Mouse (Mus musculus): ENCODE results near the gene Parva. TPM values are rescaled to one million over a fixed set of nuclear protein-coding genes. Genes with fewer than 3 reads are reported as not detected.
A peak's percentile ranks its signal among the peaks of the same experiment; 100 is the strongest.

Gene Parva
- total RNA-seq (2015) (not detected in 2 replicates), total RNA-seq (2017) (not detected in 2 replicates)

GRCm38 (mm10) chr7:112427357-112428157 is at the start of gene Parva:
Gene Parva, plus strand, starts transcription at chr7:112427505.
- ATAC-seq (replicated peaks; ENCODE audit: poor library complexity), result no peak

DNA sequence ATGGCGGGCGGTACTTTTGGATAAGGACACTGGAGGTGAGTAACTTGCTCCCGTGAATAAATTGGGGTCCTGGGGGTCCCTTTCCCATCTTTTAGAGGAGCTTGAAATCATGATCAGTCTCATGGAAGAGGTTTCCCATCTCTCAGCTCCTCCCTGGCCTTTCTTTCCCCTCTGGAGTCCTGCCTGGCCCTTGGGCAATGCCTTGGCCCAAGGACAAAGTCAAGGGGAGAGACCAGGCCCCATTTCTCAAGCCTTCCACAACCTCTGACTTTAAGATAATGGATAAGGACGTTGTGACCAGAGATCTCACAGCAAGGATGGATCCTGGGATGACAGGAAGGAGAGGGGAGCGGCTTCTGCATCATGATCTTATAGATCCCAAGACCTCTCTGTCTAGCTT is 49.2 kb upstream of the Parva start:
- ATAC-seq (replicated peaks; ENCODE audit: poor library complexity), result no peak

DNA sequence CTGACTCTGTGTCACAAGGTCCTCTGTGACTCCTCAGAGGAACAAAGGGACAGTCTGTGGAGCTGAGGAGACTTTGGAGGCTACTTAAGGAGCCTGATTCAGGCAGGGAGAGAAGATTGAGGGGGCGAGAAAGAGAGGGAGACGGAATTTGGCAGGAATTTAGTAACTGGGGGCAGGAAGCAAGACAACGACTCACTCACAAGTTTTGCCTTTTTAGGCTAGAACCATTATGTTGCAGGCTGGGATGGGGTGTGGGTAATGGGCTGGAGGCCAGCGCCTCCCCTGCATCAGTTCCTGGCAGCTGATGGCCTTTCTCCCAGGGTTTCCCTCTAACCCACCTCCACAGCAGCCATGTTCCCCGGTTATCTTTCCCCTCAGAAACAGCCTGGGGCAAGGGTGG is 48.8 kb upstream of the Parva start:
- no peak for ATAC-seq (replicated peaks; ENCODE audit: poor library complexity)

GRCm38 (mm10) chr7:112386521-112386920 is 40.8 kb upstream of the Parva start:
- ATAC-seq (replicated peaks; ENCODE audit: poor library complexity), result no peak

DNA sequence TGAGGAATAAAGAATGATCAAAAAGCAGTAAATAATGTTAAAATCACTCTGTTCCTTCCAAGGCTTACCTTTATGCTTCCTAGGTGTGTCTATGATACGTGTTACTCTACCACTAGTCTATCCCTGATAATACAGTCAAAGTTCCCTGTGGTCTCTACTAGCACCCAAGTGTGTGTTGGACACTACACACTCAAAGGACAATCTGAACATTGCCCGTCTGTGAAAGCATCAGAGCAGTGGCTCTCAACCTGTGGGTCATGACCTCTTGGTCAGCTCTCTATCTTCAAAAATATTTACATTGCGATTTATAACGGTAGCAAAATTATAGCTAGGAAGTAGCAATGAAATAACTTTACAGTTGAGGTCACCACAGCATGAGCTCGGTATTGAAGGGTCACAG is 39.4 kb upstream of the Parva start:
- ATAC-seq (replicated peaks; ENCODE audit: poor library complexity), result no peak

- no peak for ATAC-seq (replicated peaks; ENCODE audit: poor library complexity)
Observed at GRCm38 (mm10) chr7:112388363-112388875, 38.9 kb upstream of the Parva start.

DNA sequence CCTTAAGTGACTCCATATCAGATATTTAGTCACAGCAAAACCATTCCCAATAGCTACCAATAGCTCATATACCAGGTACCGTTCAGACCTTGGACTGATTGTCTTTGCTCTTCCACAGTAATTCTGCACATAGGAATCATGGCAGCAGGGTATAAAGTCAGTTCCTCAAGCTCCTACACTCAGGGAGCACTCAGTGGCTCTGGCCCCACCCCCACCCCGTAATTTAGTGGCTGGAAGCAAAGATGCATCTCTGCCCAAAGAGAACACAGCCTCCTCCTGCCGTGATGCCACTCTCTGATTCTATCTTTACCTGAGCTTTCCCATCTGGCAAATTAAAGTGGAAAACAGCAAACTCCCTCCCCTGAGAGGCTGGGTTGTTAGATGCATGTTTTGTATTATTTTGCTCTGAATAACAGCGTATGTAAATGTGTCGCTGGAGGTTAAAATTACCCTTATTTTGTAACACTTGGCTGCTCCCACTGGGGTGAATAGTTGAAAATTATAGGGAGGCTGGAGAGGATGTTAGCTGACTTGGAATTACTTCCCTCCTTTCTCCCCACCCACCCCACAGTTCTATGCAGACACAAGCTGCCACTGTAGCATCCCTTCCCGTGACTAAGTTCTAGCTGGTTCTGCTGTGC is 37.6 kb upstream of the Parva start:
- no peak for ATAC-seq (replicated peaks; ENCODE audit: poor library complexity)

- ATAC-seq (replicated peaks; ENCODE audit: poor library complexity), result no peak
Observed at GRCm38 (mm10) chr7:112390252-112390936, 36.9 kb upstream of the Parva start.

DNA sequence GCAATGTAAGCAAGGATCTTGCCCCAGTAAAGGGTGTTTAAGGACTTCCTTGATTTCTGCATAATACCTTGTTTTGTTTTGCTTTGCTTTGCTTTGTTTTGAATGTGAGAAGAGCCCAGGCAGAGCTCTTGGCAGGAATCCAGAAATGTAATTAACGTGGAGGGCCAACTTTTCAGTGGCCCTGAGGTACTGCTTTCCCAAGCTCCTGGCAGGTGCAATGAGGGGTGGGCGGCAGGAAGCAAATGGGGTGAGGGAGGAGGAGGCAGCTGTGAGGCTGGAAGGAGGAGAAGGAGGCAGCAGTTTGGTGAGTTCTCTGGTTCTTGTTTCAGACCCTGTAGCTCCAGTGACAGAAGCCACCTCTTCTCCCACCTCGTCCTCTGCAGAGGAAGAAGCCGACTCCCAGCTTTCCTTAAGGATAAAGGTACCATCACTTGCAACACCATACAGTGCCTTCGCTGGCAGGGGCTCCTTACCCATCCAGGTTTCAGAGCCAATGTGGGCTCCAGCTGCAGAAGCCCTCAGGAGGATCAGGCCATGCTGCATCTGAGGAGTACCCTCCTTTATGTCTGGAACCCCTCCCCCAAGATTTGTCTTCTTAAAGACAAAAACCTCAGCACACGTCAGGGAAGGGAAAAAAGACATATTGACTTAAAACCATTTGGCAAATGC is 36.2 kb upstream of the Parva start:
- no peak for ATAC-seq (replicated peaks; ENCODE audit: poor library complexity)

DNA sequence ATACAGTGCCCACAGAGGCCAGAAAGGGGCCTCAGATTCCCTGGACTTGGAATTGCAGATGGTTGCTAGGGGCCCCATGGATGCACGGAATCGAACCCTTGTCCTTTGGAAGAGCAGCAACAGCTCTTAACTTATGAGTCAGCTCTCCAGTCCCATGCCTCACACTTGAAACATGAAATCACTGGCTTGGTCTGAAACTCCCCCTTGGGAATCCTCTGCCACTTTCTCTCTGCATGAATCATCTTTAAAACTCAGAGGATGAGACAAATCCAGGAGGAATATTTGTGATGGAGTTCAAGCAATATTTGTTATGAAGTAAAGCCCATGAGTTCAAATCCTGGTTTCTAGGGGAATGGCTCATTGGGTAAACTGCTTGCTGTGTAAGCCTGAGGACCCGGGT is 29.5 kb upstream of the Parva start:
- no peak for ATAC-seq (replicated peaks; ENCODE audit: poor library complexity)

GRCm38 (mm10) chr7:112399425-112400170 is 27.7 kb upstream of the Parva start:
- no peak for ATAC-seq (replicated peaks; ENCODE audit: poor library complexity)

GRCm38 (mm10) chr7:112400175-112400574 is 27.1 kb upstream of the Parva start:
- peak; percentile 86 for ATAC-seq (replicated peaks; ENCODE audit: poor library complexity)

DNA sequence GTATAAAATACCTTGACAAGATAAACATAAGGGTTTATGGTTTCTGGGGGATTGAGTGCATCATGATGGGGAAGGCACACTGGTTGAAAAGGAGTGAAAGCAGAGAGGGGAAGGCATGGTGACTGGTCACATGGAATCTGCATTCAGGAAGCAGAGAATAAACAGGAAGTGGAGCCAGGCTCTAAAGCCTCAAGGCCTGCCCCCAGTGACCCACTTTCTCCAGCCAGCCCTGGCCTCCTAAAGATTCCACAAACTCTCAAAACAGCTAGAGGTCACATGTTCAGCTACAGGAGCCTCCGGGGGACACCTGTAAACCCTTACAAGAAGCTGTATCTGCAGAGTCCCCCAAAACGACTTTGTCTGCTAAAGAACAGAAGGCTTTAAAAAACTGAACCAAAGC is 22.2 kb upstream of the Parva start:
- peak; percentile 48; the same call in 1 of the 2 replicates for ATAC-seq (replicated peaks; ENCODE audit: poor library complexity)

DNA sequence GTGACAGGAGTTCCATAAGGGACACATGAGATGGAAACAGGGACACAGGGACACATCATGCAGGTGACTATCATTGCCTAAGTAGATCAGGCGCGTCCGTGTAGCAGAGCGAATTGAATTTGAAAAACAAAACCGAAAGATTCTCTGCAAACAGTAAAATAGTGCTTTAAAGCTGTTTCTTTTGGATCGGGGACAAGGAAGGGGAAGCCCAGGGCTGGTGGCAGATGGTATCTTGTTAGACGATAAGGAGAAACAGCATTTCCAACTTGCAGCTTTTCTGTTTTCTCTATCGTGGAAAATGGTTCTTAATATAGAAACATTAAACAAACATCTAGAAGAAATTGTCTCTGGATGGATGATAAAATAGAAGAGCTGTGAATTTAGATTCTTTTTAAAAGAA is 21.7 kb upstream of the Parva start:
- ATAC-seq (replicated peaks; ENCODE audit: poor library complexity), result no peak

DNA sequence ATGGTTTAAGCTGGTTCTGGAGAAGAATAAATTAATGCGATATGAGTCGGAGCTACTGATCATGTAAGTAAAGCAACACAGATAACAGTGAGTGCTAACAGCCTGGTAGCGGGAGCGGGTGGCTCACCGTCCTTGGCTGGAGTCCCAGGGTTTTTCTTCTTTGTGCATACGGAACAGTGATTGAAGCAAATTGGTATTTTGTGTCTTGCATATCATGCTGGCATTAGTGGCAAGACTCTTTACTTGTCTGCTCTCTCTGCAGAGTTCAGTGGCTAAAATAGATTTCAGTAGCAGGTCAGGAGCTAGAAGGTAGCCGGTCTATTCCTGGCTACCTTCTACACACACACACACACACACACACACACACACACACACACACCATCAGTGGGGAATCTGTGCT is 19.7 kb upstream of the Parva start:
- no peak for ATAC-seq (replicated peaks; ENCODE audit: poor library complexity)

- ATAC-seq (replicated peaks; ENCODE audit: poor library complexity), result no peak
Observed at GRCm38 (mm10) chr7:112409991-112410390, 17.3 kb upstream of the Parva start.

GRCm38 (mm10) chr7:112413286-112413685 is 14.0 kb upstream of the Parva start:
- no peak for ATAC-seq (replicated peaks; ENCODE audit: poor library complexity)

- ATAC-seq (replicated peaks; ENCODE audit: poor library complexity), result no peak
Observed at GRCm38 (mm10) chr7:112416058-112416526, 11.2 kb upstream of the Parva start.

GRCm38 (mm10) chr7:112416730-112417513 is 10.4 kb upstream of the Parva start:
- no peak for ATAC-seq (replicated peaks; ENCODE audit: poor library complexity)

All from megakaryocyte progenitor cell, adult 5-6 weeks (primary cell).